Mouse (Mus musculus) ovary, adult 18-20 months (tissue): ENCODE measurements around the gene Fam186b.

Experiments used
- DNase-seq: peaks from one replicate; pipeline ENCODE4 v3.0.0; 2022; ENCODE audit warnings: low spot score, mixed read lengths

The Fam186b gene

DNA sequence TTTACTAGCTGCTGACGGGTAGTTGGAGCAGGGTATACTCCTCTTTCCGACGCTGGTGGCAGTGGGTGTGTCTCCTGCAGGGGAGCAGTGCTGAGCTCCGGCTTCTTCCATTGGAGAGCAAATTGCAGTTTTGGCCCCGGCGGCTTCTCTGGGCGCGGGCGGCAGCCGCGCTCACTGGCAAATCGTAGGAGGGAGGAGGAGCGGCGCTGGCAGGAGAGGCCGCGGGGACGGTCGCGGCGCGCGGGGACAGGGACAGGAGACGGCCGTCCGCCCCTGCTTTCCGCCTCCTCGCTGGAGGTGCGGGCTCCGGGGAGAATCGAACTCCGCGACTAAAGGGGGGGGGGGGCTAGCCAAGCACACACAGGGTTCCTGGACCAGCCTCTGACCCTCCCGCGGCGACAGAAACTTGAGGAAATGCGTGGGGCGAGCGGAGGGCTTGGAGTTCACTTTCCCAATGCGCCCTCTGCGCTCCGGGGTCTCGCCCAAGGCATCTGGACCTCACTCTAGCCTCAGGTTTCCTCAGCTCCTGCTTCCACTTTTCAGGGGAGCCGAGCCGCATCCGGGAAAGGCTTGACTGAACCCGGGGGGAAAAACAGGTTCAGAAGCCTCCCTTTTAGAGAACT lies 72.0 kb downstream of the Fam186b start:
- no peak for DNase-seq

DNA sequence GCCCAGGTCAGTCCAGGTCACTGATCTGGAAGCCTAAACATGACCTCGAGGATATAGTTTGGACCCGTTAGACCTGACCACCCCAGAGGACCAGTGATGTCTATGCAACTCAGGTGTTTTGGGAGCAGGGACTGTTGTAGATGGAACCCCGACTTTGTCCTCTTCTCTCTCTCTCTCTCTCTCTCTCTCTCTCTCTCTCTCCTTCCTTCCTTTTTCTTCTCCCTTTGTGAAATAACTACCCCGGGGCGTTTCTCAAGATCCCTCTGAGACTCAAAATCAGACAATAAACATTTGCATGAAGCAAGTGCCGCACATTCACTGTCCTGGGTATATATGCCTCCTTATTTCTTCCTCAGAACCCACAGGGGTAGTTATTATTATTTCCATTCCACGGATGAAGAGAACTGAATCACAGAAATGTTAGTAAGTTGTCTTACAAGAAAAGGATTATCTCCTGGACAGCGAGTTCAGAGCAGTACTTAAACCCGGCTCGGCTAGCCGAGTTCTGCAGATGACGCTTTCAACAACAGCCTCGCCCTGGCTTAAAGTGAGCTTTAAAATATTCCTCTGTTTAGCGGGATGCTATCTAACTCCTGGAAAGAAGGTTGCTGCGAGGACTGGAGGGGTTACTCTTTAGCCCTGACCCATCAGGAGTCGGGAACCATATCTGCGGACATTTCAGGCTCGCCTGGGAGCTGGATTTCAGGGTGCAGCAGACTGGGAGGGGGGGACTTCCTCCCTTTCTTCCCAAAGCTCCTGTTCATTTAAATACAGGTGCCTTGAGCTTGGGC lies 72.7 kb downstream of the Fam186b start:
- DNase-seq, result no peak

DNA sequence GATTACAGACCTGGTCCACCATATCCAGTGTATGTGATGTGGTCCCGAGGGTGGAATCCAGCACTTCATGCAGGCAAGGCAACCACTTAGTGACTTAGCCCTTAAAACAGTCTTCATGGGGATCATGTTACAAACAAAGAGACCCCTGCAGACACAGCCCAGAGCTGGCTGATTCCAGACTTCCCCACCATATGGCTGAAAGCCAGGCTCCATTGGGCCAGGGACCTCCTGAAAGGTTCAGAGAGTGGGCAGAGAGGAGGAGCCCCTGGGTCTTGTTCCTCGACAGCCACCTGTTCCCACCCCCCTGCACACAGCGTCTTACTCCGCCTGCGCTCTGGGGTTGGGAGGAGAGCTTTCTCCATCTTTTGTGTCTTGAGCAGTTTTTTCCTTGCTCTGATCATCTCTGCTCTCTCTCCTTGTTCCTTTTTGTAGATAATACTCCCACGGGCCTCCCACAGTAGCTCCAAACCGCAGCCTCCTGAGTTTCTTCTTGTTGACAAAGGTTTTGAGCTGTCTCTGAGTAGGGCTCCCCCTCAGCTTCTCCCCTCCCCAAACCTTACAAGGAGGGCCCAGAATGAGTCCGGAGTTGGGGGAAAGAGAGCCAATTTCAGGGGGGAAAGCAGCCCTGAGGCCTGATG lies 74.3 kb downstream of the Fam186b start:
- no peak for DNase-seq
